Mouse (Mus musculus) bone marrow, adult 2 months (tissue): ENCODE results near the gene Nhlrc4. TPM values are rescaled to one million over a fixed set of nuclear protein-coding genes. Genes with fewer than 3 reads are reported as not detected.

Experiments used
- H3K27ac ChIP-seq: fragments of 200-500 bp; 2 replicates; pipeline ENCODE4 v1.5.1; 2012; ENCODE audit warnings: low read depth, mild to moderate bottlenecking, control low read depth, inconsistent platforms, low read length; ENCODE audit not compliant: control insufficient read depth, poor library complexity, insufficient read depth
- H3K4me1 ChIP-seq: fragments of 200-500 bp; 2 replicates; pipeline ENCODE4 v1.6.1; 2011; ENCODE audit warnings: low read length; ENCODE audit not compliant: control insufficient read depth, insufficient read depth
- H3K4me3 ChIP-seq: fragments of 200-500 bp; replicated peaks from 2 replicates; pipeline ENCODE3; 2011; ENCODE audit warnings: mild to moderate bottlenecking, low read depth, low read length, control low read depth; ENCODE audit not compliant: control insufficient read depth
- CTCF ChIP-seq: fragments of 200-500 bp; IDR thresholded peaks from 2 replicates; pipeline ENCODE4 v1.5.1; 2011; ENCODE audit warnings: low read length, control low read depth; ENCODE audit not compliant: control insufficient read depth, insufficient read depth
- POLR2A ChIP-seq: fragments of 200-500 bp; IDR thresholded peaks from 2 replicates; pipeline ENCODE4 v1.6.1; 2011; ENCODE audit warnings: low read depth, mild to moderate bottlenecking, control low read depth, low read length, borderline replicate concordance; ENCODE audit not compliant: control insufficient read depth
- WGBS: fragments of 180-500 bp; shearing (Covaris S2); methylation state at CpG from one replicate; pipeline ENCODE4 v1.1.7; 2018; 5-methylcytosine and 5-hydroxymethylcytosine counted together
- polyA plus RNA-seq: library from polyadenylated mRNA; stranded (reverse); fragments of >200 nt; gene quantifications from 2 replicates; pipeline ENCODE4 v1.2.4, GENCODE M21; 2011; ENCODE audit warnings: low replicate concordance; ENCODE audit not compliant: missing spikeins, insufficient read depth, insufficient read length

Gene Nhlrc4
- polyA plus RNA-seq, 1 experiment, result 6.8 TPM

- TF ChIP-seq POLR2A (no peak), CTCF (no peak)
- Histone ChIP-seq H3K4me1 (peaks cover 2% of the 10 kb centered on the region; the same call in 1 of the 2 replicates), H3K4me3 (no peak overlapping the region), H3K27ac (no peak overlapping the region)
- WGBS, result 80% methylated on average over 3 of the region's 3 CpGs
These were observed 38.2 kb upstream of the Nhlrc4 start for GRCm38 (mm10) chr17:25982913-25983312.

- peaks cover 2% of the 10 kb centered on the region; the same call in 1 of the 2 replicates for H3K4me1 ChIP-seq
- WGBS, result 83% methylated on average over 5 of the region's 5 CpGs
- TF ChIP-seq CTCF (no peak), POLR2A (no peak)
- H3K27ac ChIP-seq, result no peak overlapping the region
- no peak overlapping the region for H3K4me3 ChIP-seq
These were observed 36.1 kb upstream of the Nhlrc4 start for GRCm38 (mm10) chr17:25980854-25981253.

- Histone ChIP-seq H3K4me3 (no peak overlapping the region), H3K27ac (no peak overlapping the region), H3K4me1 (peaks cover 2% of the 10 kb centered on the region; the same call in 1 of the 2 replicates)
- no peak for TF ChIP-seq CTCF
- WGBS, result 82% methylated on average over 5 of the region's 5 CpGs
These were observed 35.3 kb upstream of the Nhlrc4 start for GRCm38 (mm10) chr17:25979829-25980738.

- WGBS, result 64% methylated on average over 4 of the region's 4 CpGs
- no peak overlapping the region; the same call in 1 of the 2 replicates for H3K27ac ChIP-seq
- peaks cover 2% of the 10 kb centered on the region for H3K4me1 ChIP-seq
- no peak overlapping the region for H3K4me3 ChIP-seq
- TF ChIP-seq POLR2A, result no peak
- no peak for TF ChIP-seq CTCF
These were observed 26.4 kb upstream of the Nhlrc4 start for GRCm38 (mm10) chr17:25970954-25971707.

- 0 out of 2 replicates have a peak, but pooled peaks have one; percentile 1 for TF ChIP-seq CTCF
- no peak for TF ChIP-seq POLR2A
- Histone ChIP-seq H3K27ac (no peak overlapping the region), H3K4me1 (peaks cover 2% of the 10 kb centered on the region), H3K4me3 (no peak overlapping the region)
- WGBS, result 82% methylated on average over 9 of the region's 9 CpGs
These were observed 25.7 kb upstream of the Nhlrc4 start for GRCm38 (mm10) chr17:25970448-25970847.

- WGBS, result 58% methylated on average over 1 of the region's 1 CpGs
- Histone ChIP-seq H3K27ac (no peak overlapping the region), H3K4me1 (peaks cover 2% of the 10 kb centered on the region), H3K4me3 (no peak overlapping the region)
- TF ChIP-seq POLR2A, result no peak
- no peak for TF ChIP-seq CTCF
These were observed 23.4 kb upstream of the Nhlrc4 start for GRCm38 (mm10) chr17:25968176-25968575.

GRCm38 (mm10) chr17:25967652-25968051 lies 22.9 kb upstream of the Nhlrc4 start:
- Histone ChIP-seq H3K4me3 (no peak overlapping the region), H3K27ac (no peak overlapping the region)
- WGBS, result 59% methylated on average over 3 of the region's 3 CpGs

GRCm38 (mm10) chr17:25964271-25964670 lies 19.5 kb upstream of the Nhlrc4 start:
- H3K27ac ChIP-seq, result no peak overlapping the region
- peaks cover 2% of the 10 kb centered on the region for H3K4me1 ChIP-seq
- 95% methylated on average over 7 of the region's 7 CpGs for WGBS
- no peak overlapping the region for H3K4me3 ChIP-seq
- TF ChIP-seq CTCF (no peak), POLR2A (no peak; the same call in 1 of the 2 replicates)

More at GRCm38 (mm10) chr17:25967652-25968051, 22.9 kb upstream of the Nhlrc4 start:
- TF ChIP-seq CTCF (no peak), POLR2A (no peak)
- peaks cover 2% of the 10 kb centered on the region for H3K4me1 ChIP-seq
